Mouse (Mus musculus): Measurements from ENCODE around the gene Sorbs2.
A peak's percentile ranks its signal among the peaks of the same experiment; 100 is the strongest.

Gene Sorbs2

DNA sequence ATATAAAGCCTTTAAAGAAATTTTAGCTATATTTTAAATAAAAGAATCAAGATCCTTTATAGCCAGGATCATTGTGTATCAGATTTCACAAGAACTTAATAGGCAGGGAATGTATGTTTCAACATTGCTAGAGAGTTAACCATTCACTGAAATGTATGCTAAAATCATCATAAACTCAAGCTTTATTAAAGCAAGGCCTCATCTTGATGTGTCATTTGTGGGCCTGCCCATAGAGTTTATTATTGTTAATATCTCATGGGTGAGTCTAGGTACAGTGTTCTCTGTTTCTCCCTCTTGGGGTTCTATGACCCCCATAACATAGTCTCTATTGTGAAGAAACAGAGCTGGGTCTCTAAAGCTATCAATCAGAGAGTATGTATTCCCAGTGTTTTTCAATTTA lies 236.2 kb downstream of the Sorbs2 start:
- DNase-seq (ENCODE audit: extremely low spot score, low spot score): no peak

DNA sequence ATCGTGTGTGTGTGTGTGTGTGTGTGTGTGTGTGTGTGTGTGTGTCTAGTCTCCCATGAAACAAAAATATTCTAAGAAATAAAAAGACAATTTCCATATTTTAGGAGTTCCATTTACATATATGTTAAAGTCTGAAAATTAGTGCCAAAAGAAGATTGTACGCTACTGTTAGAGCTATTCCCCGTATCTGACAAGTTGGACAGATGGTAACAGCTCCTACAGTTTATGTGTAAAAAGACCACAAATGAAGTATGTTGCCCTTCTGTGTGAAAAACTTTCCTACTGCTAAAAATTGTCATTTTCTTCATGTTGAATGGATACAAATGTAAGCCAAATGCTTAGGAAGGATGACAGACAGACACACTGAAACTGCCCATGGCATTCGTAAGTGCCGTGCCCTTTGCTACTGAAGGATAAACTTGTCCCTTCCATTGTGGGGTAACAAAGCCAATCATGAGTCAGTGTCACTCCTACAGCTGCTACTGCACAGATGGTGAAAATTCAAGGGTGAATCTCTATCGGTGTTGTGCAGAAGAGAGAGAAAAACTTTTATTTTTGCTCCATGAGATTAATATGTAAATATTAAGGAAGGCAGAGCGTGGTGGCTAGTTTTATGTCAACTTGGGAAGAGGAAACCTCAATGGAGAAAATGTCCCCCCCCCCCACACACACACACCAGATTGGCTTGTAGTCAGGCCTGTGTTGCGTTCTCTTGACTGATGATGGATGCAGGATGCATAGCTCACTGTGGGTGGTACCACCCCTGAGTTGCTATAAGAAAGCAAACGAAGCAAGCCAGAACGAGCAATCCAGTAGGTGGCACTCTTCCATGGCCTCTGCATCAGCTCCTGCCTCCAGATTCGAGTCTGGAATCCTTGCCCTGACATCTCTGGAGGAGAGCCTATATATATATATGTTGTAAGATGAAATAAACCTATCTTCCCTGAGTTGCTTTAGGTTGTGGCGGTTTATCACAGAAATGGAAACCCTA lies 244.2 kb downstream of the Sorbs2 start:
- DNase-seq (ENCODE audit: extremely low spot score, low spot score): no peak

DNA sequence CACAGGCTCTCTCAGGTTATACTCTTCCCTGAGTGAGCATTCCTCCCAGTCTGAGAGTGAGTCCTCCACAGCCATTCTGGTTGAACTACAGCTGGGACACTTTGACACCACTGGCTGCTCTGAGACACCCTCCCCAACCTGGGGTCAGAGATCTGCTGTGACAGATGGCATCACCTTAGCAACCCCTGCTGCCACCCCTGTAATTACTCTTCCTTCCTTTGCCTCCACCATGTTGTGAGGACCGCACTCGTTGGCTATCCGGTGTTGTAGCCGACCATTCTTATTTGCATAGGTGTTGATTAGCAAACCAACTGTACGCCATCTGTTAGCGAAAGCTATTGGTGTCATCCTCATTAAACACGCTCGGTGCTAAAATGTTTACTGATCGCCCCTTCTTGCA lies 247.9 kb downstream of the Sorbs2 start:
- DNase-seq (ENCODE audit: extremely low spot score, low spot score): no peak

DNA sequence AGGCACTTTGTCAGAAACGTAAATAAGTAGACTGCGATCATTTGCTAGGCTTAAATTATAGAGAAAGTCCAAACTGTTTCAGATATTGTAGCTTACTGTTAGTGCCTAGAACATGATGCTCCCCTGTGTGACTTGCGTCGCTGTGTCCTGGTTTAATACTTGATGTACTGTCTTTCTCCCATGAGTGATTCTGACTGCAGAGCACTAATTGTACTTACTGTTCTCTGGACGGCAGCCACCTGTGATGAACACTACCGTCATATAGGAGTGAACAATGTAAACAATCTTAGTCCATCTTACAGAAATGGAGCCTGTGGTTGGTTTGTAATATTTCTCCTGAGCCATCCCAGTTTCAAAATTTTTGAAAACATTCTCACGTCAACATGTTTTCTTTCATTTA lies 248.4 kb downstream of the Sorbs2 start:
- no peak for DNase-seq (ENCODE audit: extremely low spot score, low spot score)

DNA sequence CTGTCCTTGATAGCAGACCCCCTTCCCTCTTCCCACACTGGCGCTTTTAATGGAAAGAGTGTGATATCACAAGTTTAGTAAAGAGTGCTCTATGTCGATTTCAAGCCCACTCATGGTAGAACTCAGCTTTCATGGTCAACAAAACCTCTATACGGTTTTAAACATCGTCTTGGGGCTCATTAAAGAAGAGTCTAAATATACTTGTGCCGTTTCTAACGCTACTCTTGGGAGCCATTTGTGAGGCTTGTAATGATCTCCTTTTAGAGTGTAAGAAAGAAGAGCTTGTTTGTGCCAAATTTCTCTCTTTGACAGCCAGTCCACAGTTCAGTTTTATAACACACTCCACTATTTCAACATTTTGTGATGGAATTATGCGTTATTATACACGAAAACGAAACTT lies 253.0 kb downstream of the Sorbs2 start:
- no peak for DNase-seq (ENCODE audit: extremely low spot score, low spot score)

DNA sequence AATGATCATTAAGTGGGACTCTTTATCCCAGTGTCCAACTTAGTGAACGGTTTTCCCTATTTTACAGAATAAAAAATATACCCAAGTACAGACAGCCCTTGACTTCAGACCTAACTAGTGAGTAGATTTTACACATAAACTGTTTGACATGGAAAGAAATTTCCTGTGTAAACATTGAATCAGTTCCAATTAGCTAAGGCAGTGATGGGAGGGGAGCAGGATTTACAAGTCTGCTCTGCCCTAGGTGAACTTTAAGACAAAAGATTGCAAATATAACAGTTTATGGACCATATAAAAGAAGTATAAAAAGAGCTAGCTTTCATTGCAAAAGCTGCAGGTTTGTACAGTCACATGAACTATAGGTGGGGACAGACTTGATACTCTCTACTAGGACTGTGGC lies 253.5 kb downstream of the Sorbs2 start:
- DNase-seq (ENCODE audit: extremely low spot score, low spot score): no peak

DNA sequence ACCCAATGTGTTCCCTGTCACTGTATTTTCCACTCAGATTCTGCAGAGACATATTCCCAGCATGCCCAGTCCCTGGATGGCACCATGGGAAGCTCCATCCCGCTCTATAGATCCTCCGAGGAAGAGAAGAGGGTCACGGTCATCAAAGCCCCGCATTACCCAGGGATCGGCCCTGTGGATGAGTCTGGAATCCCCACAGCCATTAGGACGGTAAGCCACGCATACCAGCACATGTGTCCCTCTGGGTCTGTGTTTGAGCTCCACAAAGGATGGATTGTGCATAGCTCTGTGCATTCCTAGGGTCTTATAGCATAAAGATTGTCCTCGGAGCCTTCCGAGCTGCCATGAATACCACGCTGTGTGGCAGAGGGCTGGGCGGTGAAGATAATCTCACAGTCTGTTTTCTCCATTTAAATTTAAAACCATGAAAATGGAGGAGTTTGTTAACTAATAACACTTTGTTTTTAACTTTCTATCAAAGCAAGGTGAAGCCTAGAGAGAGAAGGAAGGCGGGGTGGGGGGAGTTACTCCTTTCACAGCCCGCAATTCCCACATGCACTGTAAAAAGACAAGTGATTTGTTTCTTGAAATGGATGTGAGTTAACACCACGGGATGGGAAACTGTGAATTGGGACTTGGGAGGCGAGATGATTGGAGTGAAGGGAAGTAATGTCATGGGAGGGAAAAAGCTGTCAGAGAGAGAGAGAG lies 255.5 kb downstream of the Sorbs2 start:
- no peak for DNase-seq (ENCODE audit: extremely low spot score, low spot score)

DNA sequence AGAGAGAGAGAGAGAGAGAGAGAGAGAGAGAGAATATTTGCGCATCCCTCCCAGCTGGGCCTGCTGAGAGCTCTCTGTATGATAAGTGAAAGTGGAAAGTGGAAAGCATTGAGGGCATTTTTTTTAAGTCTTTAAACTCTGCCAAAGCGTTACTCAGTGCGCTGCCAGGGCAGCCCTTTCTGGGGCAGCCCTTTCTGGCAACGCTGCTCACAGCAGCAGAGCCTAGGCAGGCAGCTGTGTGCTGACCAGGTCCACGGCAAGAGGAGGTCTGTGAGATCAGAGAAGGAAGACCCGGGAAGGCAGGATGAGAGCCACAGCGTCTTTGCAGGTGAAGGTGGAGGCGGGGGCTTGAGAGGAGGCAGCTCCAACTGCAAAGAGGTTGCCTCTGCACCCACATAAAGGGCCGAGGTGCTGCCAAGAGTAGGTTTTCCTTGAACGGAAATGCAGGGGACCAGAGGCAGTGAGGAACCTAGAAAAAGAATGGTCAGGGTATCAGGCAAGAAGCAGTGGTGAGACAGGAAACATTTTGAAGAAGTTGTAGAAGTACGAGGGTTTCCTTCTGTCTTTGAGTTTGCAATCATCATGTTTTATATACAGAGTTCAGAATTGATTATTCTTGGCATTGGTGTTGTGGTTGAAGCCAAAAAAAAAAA lies 256.2 kb downstream of the Sorbs2 start:
- no peak for DNase-seq (ENCODE audit: extremely low spot score, low spot score)

DNA sequence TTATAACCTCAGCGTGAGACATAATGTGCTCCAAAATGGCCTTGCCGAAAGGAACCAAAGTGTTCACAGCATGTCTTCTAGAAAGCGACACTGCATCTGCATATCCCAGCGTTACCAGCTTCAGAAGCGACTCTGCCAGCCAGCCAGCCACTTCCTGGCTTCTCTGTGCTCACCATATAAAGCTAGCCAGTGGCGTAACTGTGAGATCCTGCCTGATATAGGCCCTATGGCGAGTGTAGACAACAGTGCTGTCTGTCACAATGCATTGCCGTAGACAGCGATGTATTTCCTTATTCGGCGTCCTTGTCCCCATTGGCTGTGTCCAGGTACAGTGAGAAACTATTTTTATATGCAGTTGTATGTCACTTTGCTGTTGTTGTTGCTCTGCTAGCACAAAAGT lies 258.6 kb downstream of the Sorbs2 start:
- DNase-seq (ENCODE audit: extremely low spot score, low spot score): no peak

DNA sequence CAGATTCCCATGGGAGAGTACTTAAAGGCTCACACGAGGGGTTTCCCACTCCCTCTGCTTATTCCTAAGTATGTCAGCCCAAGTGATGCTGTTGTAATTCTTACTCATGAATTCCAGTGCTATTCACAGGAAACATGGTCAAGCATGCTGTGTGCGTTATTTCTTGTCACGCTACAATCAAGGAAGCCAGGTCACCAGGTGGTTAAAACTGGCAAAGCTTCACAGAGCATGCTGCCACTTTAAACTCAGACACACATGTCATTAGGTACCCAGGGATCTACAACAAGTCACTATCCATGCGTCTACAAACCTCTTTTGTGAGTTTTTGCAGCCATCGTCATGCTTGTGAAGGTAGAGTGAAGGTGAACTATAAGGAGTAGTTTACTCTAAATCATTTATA lies 267.3 kb downstream of the Sorbs2 start:
- DNase-seq (ENCODE audit: extremely low spot score, low spot score): no peak

DNA sequence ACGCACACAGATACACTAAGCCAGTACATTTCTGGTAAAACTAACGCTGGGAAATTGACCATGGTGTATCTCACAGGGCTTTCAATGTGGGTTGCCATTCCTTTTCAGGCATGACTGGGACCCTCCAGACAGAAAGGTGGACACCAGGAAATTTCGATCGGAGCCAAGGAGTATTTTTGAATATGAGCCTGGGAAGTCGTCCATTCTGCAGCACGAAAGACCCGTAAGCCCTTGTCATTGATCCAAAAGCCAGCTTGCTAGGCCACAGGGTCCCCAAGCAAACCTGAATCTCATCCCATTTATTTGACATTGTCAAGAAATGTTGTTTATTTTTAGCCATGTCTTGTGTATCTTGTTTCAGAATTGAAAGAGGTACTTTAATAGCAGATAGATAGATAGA lies 267.9 kb downstream of the Sorbs2 start:
- no peak for DNase-seq (ENCODE audit: extremely low spot score, low spot score)

DNA sequence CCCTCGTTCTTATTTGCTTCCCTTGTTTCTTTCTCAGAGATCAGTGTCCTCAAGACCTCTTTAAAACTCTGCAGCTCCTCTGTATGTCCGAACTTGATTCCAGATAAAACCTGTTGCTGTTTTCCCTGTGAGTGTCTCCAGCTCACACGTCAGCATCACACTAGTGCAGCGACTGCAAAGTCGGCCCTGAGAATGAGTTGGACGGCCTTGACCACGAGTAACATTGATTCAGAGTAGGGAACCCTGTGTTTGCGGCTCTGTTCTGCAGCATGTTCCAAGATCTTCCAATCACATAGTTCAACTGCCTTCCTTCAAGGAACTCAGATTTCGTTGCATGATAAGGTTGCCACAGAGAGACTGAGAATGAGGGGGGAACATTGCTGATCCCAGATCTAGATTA lies 268.8 kb downstream of the Sorbs2 start:
- no peak for DNase-seq (ENCODE audit: extremely low spot score, low spot score)

DNA sequence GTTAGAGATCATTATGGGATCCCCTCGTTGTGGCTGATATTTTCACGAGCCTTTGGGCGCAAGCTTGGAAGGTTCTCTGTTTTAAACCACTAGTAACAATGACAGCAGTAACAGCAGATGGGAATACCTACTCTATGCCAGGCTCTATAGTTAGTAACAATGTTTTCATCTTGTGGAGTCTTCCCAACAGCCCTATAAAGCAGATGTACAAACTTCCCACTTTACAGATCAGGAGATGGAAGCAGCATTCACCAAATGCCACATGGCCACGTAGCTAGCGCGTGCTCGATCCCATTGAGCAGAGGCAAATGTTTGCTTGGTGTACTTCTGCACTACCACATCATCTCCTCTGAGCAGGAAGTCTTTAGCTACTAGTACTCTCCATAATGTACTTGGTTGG lies 269.4 kb downstream of the Sorbs2 start:
- DNase-seq (ENCODE audit: extremely low spot score, low spot score): no peak

DNA sequence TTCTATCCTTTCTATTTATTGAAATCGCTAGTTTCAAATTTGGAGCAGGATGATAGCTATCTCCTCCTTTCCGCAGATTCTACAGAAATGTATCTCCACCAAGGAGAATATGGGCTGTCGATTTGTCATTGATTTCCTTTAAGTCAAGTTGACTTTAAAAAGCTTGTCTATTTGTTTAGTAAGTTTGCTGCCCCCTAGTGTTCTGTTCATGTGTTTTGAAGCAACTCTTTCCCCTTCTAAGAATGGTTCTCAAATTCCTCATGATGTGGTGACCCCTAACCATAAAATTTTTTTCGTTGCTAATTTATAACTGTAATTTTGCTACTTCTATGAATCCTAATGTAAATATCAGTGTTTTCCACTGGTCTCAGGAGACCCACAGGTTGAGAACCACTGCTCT lies 273.0 kb downstream of the Sorbs2 start:
- no peak for DNase-seq (ENCODE audit: extremely low spot score, low spot score)

DNA sequence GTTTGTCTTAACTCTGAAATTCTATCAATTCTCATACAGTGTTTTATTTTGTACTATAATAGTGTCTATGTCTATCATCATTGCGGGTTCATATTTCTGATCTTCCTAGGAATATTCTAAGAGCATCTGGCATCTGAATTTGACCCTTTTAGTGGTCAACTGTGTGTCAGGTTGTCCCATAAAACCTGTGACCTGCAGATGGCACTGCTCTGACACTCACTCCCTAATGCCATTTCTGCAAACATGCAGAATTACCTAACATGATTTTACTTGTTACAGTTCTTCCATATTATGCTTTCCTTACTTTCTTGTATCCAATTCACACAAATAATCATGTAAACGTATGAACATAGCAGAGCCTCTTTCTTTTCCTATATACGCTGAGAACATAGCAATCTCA lies 281.0 kb downstream of the Sorbs2 start:
- no peak for DNase-seq (ENCODE audit: extremely low spot score, low spot score)

DNA sequence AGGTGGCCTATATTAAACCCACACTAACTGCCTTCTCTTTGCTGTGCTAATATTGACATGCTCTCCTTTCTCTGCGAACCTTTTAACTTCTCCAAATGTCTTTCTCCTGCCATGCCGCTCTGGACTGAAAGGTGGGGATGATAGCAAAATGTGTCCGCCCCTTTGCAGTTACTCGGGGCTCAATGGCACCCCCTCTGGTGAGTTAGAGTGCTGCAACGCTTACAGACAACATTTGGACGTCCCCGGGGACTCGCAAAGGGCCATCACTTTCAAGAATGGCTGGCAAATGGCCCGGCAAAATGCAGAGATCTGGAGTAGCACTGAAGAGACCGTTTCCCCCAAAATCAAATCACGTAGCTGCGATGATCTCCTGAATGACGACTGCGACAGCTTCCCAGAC lies 287.3 kb downstream of the Sorbs2 start:
- DNase-seq (ENCODE audit: extremely low spot score, low spot score): no peak

DNA sequence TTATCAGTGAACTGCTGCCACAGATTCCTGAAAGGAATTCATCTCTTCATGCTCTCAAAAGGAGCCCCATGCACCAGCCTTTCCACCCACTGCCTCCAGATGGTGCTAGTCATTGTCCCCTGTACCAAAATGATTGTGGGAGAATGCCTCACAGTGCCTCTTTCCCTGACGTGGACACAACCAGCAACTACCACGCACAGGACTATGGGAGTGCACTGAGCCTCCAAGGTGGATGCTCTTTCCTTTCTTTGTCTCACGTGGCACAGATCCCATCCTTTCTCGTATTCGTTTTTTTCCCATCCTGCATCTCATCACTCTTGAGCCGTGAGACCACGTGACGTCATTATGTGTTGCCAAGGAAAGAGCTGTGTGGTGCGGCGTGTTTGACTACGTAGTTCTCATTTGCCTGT lies 288.7 kb downstream of the Sorbs2 start:
- DNase-seq (ENCODE audit: extremely low spot score, low spot score): peak; percentile 20

DNA sequence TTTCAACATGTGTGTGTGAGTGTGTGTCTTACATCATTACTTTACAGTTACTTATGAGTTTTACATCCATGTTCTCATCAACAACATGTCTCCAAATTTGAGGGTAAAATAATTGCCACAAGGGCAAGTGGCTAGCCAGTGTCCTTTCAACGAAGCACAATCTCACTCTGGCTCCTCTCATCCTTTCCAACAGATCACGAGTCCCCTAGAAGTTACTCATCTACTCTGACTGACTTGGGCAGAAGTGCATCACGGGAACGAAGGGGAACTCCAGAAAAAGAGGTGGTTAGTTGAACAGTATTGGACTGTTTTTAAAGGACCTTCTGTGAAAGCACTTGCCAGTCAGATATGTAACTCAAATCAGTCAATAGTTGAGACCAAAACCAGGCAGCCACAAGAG lies 291.9 kb downstream of the Sorbs2 start:
- DNase-seq (ENCODE audit: extremely low spot score, low spot score): no peak

DNA sequence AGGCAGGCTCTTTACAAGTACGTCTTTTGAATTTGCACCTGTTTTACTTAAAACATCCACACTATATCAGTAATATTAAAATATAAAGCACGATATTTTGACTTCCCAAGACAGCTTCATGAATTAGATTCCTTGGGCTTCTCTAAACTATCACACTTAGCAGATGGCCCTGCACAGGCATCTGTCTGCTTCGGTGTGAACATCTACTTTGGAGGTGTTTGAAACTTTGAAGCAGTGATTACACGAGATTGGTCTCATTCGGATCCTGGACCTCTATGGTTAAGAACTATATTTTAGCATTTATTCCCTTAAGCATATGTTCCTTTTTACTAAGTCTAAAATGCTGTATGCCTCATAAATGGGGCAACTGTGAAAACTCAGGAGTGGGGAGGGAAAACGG lies 301.0 kb downstream of the Sorbs2 start:
- no peak for DNase-seq (ENCODE audit: extremely low spot score, low spot score)

DNA sequence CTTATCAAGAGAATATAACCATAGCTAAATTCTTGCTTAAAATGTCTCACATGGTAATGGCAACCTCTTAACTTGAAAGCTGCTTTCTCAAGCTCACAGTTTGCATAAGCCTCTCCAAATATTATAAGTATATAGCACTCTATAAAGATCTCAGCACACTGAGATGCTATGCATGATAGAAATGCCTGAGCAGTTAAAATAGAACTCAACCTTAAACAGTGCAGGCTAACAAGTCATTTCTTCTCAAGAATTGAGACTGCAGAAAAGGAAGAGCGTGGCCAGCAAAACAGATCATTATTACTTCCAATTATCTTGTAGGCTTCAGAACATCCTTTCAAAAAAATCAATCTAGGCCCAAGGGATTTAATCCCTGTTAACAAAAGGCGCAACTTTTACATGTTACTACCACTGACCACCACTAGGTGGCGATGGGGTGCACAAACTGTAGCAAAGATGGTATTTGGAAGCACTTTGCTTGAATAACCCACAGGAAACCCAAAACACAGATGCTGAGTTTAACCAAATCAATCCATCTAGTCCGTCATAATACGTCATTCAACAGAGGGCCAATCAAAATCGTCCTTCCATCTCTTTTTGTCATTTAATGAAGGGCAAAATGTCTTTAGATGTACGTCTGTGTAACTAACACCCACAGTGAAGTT lies 309.3 kb downstream of the Sorbs2 start:
- DNase-seq (ENCODE audit: extremely low spot score, low spot score): peak; percentile 67

DNA sequence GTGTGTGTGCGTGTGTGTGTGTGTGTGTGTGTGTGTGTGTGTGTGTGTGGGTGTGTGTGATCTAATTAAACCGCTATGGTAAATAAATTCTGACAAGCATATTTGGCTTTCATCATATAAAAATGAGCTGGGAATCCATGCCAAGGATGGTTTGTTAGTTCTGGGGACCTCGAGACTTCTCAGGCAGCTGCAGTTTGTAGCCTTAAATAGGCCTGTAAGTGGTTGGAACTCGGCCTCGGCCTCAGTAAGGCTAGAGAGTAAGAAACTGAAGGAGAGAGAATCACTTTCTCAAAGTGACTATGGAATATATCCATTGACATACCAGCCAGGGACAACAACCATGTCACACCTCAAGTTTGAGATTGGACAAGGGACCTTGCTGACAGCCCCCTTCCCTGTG lies 314.1 kb downstream of the Sorbs2 start:
- DNase-seq (ENCODE audit: extremely low spot score, low spot score): no peak
